Mouse (Mus musculus): ENCODE data around the gene Thra. TPM values are rescaled to one million over a fixed set of nuclear protein-coding genes. Genes with fewer than 3 reads are reported as not detected.

Thra gene
- total RNA-seq (2012; rRNA removed) (22.0 and 29.6 TPM in 2 replicates), polyA plus RNA-seq (2012; ENCODE audit: insufficient read depth in 1 of 2, insufficient read length in 2 of 2, low read depth in 1 of 2, low replicate concordance in 2 of 2, missing spikeins in 1 of 2) (10 to 100 TPM in 1 of 2 experiments, not detected in 1; 50.9 TPM)

GRCm38 (mm10) chr11:98740393-98741050, at the start of gene Thra:
Gene Thra, plus strand, starts transcription at chr11:98740638.
- peak within 1 kb of the TSS; percentile 59 to 86 for H3K4me3 ChIP-seq (ENCODE audit: control insufficient read depth in 1 of 2, insufficient read depth in 1 of 2, low read depth in 2 of 2, low read length in 2 of 2)
- peak within 1 kb of the TSS; percentile 89 for H3K27ac ChIP-seq (ENCODE audit: control insufficient read depth, low read depth, low read length)
- peaks cover 6% of the 10 kb centered on the region; the same call in 1 of the 2 replicates for H3K79me2 ChIP-seq (ENCODE audit: control insufficient read depth, insufficient read depth, low read length, poor library complexity)
- peak within 1 kb of the TSS; percentile 77 for H3K9ac ChIP-seq (ENCODE audit: control insufficient read depth, low read depth, low read length, poor library complexity, severe bottlenecking)
- H3K27me3 ChIP-seq (ENCODE audit: control insufficient read depth in 1 of 2, insufficient read depth in 2 of 2, low read length in 2 of 2): no peaks in the 10 kb centered on the region
- H3K9me3 ChIP-seq (replicated peaks; ENCODE audit: insufficient read depth, low read length): no peaks in the 10 kb centered on the region
- H3K4me1 ChIP-seq (ENCODE audit: control insufficient read depth in 1 of 2, insufficient read depth in 2 of 2, low read length in 2 of 2): peaks cover 9 to 32% of the 10 kb centered on the region in 2 experiments
- H3K36me3 ChIP-seq (ENCODE audit: control insufficient read depth in 1 of 2, insufficient read depth in 2 of 2, low read length in 2 of 2): peaks cover 0 to 21% of the 10 kb centered on the region in 2 experiments; a peak in 2 of 4 replicates
- DNase-seq (ENCODE audit: low read depth, low spot score): peak; percentile 94
- TF ChIP-seq POLR2AphosphoS2 (IDR thresholded peaks at IDR 0.05; ENCODE audit: low read length): peak; percentile 70; the same call in 1 of the 2 replicates
- peak; percentile 97 for TF ChIP-seq BHLHE40 (IDR thresholded peaks at IDR 0.05; ENCODE audit: borderline replicate concordance, low read depth, low read length)
- TF ChIP-seq CTCF (IDR thresholded peaks at IDR 0.05 in 2 of 3, conservative IDR thresholded peaks at IDR 0.05 in 1 of 3; ENCODE audit: control insufficient read depth in 1 of 3, insufficient read depth in 1 of 3, low read depth in 2 of 3, low read length in 3 of 3, poor library complexity in 1 of 3, severe bottlenecking in 1 of 3): no peak; a peak in 1 of 6 replicates
- peak; percentile 68; the same call in 1 of the 2 replicates for TF ChIP-seq TBP (IDR thresholded peaks at IDR 0.05; ENCODE audit: low read depth, low read length)
- TF ChIP-seq NRF1 (IDR thresholded peaks at IDR 0.05; ENCODE audit: insufficient read depth, low read depth, low read length, poor library complexity, severe bottlenecking): peak; percentile 75
- TF ChIP-seq ZKSCAN1 (IDR thresholded peaks at IDR 0.05; ENCODE audit: low read depth, low read length): no peak
- no peak for TF ChIP-seq TAL1 (IDR thresholded peaks at IDR 0.05; ENCODE audit: low read length)
- TF ChIP-seq USF2 (IDR thresholded peaks at IDR 0.05; ENCODE audit: borderline replicate concordance in 1 of 2, insufficient read depth in 1 of 2, low read depth in 1 of 2, low read length in 2 of 2): no peak
- TF ChIP-seq RCOR1 (IDR thresholded peaks at IDR 0.05; ENCODE audit: low read depth, low read length): peak; percentile 7; the same call in 1 of the 2 replicates
- no peak for TF ChIP-seq GATA1 (IDR thresholded peaks at IDR 0.05; ENCODE audit: low read depth, low read length)
- peak; percentile 62; the same call in 1 of the 2 replicates for TF ChIP-seq SIN3A (IDR thresholded peaks at IDR 0.05; ENCODE audit: low read length)
- TF ChIP-seq ETS1 (IDR thresholded peaks at IDR 0.05; ENCODE audit: low read depth, low read length): peak; percentile 61
- TF ChIP-seq POLR2A (IDR thresholded peaks at IDR 0.05; ENCODE audit: control insufficient read depth in 1 of 2, insufficient read depth in 1 of 2, low read depth in 1 of 2, low read length in 2 of 2, poor library complexity in 1 of 2): peak in 1 of 2 experiments; percentile 90
- no peak; the same call in 1 of the 2 replicates for TF ChIP-seq KAT2A (conservative IDR thresholded peaks at IDR 0.05; ENCODE audit: low read depth, low read length)
- TF ChIP-seq E2F4 (IDR thresholded peaks at IDR 0.05; ENCODE audit: borderline replicate concordance, low read depth, low read length): no peak
- peak; percentile 56 for TF ChIP-seq HCFC1 (IDR thresholded peaks at IDR 0.05; ENCODE audit: low read depth, low read length)
- TF ChIP-seq MYC (IDR thresholded peaks at IDR 0.05; ENCODE audit: low read depth, low read length): peak; percentile 88
- TF ChIP-seq CHD2 (IDR thresholded peaks at IDR 0.05; ENCODE audit: low read length): no peak
- no peak for TF ChIP-seq JUND (IDR thresholded peaks at IDR 0.05; ENCODE audit: low read depth, low read length)
- peak; percentile 59; the same call in 1 of the 2 replicates for TF ChIP-seq ELF1 (IDR thresholded peaks at IDR 0.05; ENCODE audit: low read depth, low read length)
- peak; percentile 88 for TF ChIP-seq ZMIZ1 (IDR thresholded peaks at IDR 0.05; ENCODE audit: low read depth, low read length)
- no peak for TF ChIP-seq CHD1 (IDR thresholded peaks at IDR 0.05; ENCODE audit: low read depth, low read length)
- peak; percentile 89; the same call in 1 of the 2 replicates for TF ChIP-seq MAZ (IDR thresholded peaks at IDR 0.05; ENCODE audit: low read depth, low read length)
- TF ChIP-seq ZNF384 (IDR thresholded peaks at IDR 0.05; ENCODE audit: low read depth, low read length): no peak
- TF ChIP-seq USF1 (IDR thresholded peaks at IDR 0.05; ENCODE audit: low read depth, low read length): peak; percentile 62; the same call in 1 of the 2 replicates
- peak; percentile 61 for TF ChIP-seq TCF12 (IDR thresholded peaks at IDR 0.05; ENCODE audit: low read depth, low read length)
- TF ChIP-seq SMC3 (IDR thresholded peaks at IDR 0.05; ENCODE audit: low read depth, low read length): peak; percentile 24; the same call in 1 of the 2 replicates
- no peak for TF ChIP-seq RAD21 (IDR thresholded peaks at IDR 0.05; ENCODE audit: low read depth, low read length)
- peak; percentile 73 for TF ChIP-seq NELFE (IDR thresholded peaks at IDR 0.05; ENCODE audit: low read depth, low read length)
- no peak for TF ChIP-seq MYB (IDR thresholded peaks at IDR 0.05; ENCODE audit: low read depth, low read length)
- no peak for TF ChIP-seq GABPA (IDR thresholded peaks at IDR 0.05; ENCODE audit: low read depth, low read length)
- no peak for TF ChIP-seq UBTF (IDR thresholded peaks at IDR 0.05; ENCODE audit: borderline replicate concordance, insufficient read depth, low read depth, low read length)
- TF ChIP-seq MAFK (IDR thresholded peaks at IDR 0.05; ENCODE audit: borderline replicate concordance, low read depth, low read length): 0 out of 2 replicates have a peak, but pooled peaks have one; percentile 8
- peak; percentile 92 for TF ChIP-seq MAX (IDR thresholded peaks at IDR 0.05; ENCODE audit: low read length)
- TF ChIP-seq ZC3H11A (IDR thresholded peaks at IDR 0.05; ENCODE audit: low read depth, low read length): peak; percentile 16; the same call in 1 of the 2 replicates

Measured in MEL (cell line).